Mouse (Mus musculus) lung, embryonic 14.5 days (tissue): ENCODE measurements around the gene Camk2d. TPM values are rescaled to one million over a fixed set of nuclear protein-coding genes. Genes with fewer than 3 reads are reported as not detected.

ENCODE experiments used
- ATAC-seq: fragments of 200-750 bp; cut with Nextera tagmentation; 2 replicates; pipeline ENCODE4 v1.8.0; 2017; ENCODE audit warnings: mild to moderate bottlenecking, moderate TSS enrichment, moderate library complexity; ENCODE audit not compliant: insufficient read depth
- DNase-seq: peaks from one replicate; pipeline ENCODE4 v3.0.0-alpha.2; 2015
- H3K27ac ChIP-seq: fragments of 300-500 bp; sonication (generic); 2 replicates; pipeline ENCODE4 v1.5.1; 2014; ENCODE audit warnings: low read depth, mild to moderate bottlenecking, moderate library complexity
- H3K27me3 ChIP-seq: fragments of 300-500 bp; sonication (generic); 2 replicates; pipeline ENCODE4 v1.6.1; 2014; ENCODE audit warnings: low read length, control low read depth; ENCODE audit not compliant: insufficient read depth
- H3K36me3 ChIP-seq: fragments of 300-500 bp; sonication (generic); 2 replicates; pipeline ENCODE4 v1.6.1; 2014; ENCODE audit warnings: control low read depth; ENCODE audit not compliant: insufficient read depth
- H3K4me1 ChIP-seq: fragments of 300-500 bp; sonication (generic); 2 replicates; pipeline ENCODE4 v1.6.1; 2014; ENCODE audit warnings: antibody characterized with exemption, control low read depth; ENCODE audit not compliant: insufficient read depth
- H3K4me2 ChIP-seq: fragments of 300-500 bp; sonication (generic); 2 replicates; pipeline ENCODE4 v1.6.1; 2014; ENCODE audit warnings: mild to moderate bottlenecking
- H3K4me3 ChIP-seq: fragments of 300-500 bp; sonication (generic); 2 replicates; pipeline ENCODE4 v1.5.1; 2014; ENCODE audit warnings: low read depth, low read length
- H3K9ac ChIP-seq: fragments of 300-500 bp; sonication (generic); 2 replicates; pipeline ENCODE4 v1.6.1; 2014
- H3K9me3 ChIP-seq: fragments of 300-500 bp; sonication (generic); 2 replicates; pipeline ENCODE4 v1.6.1; 2016; ENCODE audit warnings: low read depth, low read length, control low read depth
- CTCF ChIP-seq: IDR thresholded peaks from 2 replicates; pipeline ENCODE4 v1.5.1; 2016; ENCODE audit warnings: antibody characterized with exemption, low read depth
- WGBS: fragments of 180-500 bp; shearing (Covaris S2); extraction: QIAGEN DNeasy Blood & Tissue Kit; methylation state at CpG from one replicate; pipeline ENCODE4 v1.1.7; 2014; 5-methylcytosine and 5-hydroxymethylcytosine counted together
- polyA plus RNA-seq: library from polyadenylated mRNA; unstranded; fragments of >200 nt; fragmentation: Nextera tagmentation; extraction: Ambion mirVana; gene quantifications from 2 replicates; pipeline ENCODE4 v1.2.1, GENCODE M21; 2014

Camk2d gene
- polyA plus RNA-seq, 1 experiment from 2014 or later: 43.2 TPM

- Histone ChIP-seq H3K4me3 (no peak overlapping the region), H3K9ac (no peak overlapping the region), H3K4me1 (no peaks in the 10 kb centered on the region), H3K27me3 (no peaks in the 10 kb centered on the region), H3K4me2 (no peak overlapping the region), H3K27ac (no peak overlapping the region), H3K36me3 (no peaks in the 10 kb centered on the region), H3K9me3 (no peaks in the 10 kb centered on the region)
- ATAC-seq (no peak), DNase-seq (no peak)
- 94% methylated on average over 2 of the region's 2 CpGs for WGBS
- TF ChIP-seq CTCF: no peak
Measured at GRCm38 (mm10) chr3:126688516-126688915, 92.4 kb downstream of the Camk2d start.

DNA sequence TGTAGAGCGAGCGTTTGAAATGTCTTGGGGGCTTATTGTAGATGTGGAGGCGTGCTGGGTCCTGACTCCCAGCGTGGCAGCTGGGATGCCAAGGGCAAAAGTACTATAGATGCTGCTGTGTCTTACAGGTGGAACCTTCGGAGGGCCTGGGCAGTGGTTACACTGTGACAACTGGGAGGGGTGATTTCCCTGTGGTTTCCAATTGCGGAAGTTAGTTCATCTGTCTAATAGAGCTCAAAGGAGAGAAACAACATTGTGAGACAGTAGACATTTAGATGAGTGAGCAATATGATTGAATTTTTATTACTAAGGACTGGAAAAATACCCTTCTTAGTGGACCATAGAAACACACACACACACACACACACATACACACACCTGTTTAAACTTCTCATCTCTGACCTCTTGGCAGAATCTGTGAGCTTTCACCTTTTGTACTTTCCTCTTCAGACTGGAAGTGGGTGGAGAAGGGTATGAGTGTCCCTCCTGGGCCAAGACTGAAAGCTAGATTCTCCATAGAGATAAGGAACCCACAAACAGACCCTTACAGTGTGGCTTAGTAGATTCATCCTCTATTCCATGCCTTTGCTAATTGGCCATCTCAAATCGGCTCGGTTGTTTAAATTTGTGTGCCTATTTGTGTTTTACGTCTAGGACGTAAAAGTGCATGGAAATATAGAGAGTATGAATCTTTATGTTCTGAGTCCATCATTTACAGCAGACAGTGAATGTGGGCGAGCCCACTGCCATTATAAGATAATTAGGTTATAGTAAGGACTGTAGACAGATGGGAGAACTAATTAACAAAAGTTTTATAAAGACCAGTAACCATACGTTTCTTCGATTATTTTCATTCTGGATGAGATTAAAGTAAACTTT lies 94.8 kb downstream of the Camk2d start:
- DNase-seq (no peak), ATAC-seq (no peak)
- Histone ChIP-seq H3K4me1 (no peaks in the 10 kb centered on the region), H3K27me3 (no peaks in the 10 kb centered on the region), H3K9ac (no peak overlapping the region), H3K27ac (no peak overlapping the region), H3K4me3 (no peak overlapping the region), H3K9me3 (no peaks in the 10 kb centered on the region), H3K4me2 (no peak overlapping the region), H3K36me3 (no peaks in the 10 kb centered on the region)
- no peak for TF ChIP-seq CTCF
- WGBS: 79% methylated on average over 13 of the region's 13 CpGs

GRCm38 (mm10) chr3:126691565-126691964 lies 95.5 kb downstream of the Camk2d start:
- ATAC-seq (no peak), DNase-seq (no peak)
- H3K4me2 ChIP-seq: no peak overlapping the region
- 82% methylated on average over 2 of the region's 2 CpGs for WGBS
- H3K27ac ChIP-seq: no peak overlapping the region
- H3K9me3 ChIP-seq: no peaks in the 10 kb centered on the region
- H3K36me3 ChIP-seq: no peaks in the 10 kb centered on the region
- H3K4me1 ChIP-seq: no peaks in the 10 kb centered on the region
- H3K27me3 ChIP-seq: no peaks in the 10 kb centered on the region
- H3K4me3 ChIP-seq: no peak overlapping the region
- H3K9ac ChIP-seq: no peak overlapping the region
- no peak for TF ChIP-seq CTCF

DNA sequence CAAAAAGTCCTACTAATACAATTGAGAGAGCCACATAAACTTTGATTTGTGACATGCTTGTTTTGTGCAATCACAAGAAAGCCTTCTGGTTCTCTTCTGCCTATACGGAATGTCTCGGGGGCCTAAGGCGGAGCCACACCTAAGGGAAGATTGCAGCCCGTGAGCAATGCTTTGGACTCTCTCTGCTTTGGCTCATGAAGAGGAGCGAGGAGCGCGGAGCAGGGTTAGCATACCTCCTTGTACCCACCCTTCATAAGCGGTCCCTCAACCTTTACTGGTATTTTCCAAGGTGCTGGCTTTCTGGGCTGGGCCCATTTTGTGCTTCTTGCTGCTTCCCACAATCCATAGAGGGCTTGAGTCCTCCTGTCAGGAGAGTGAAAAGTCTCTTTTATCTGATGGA lies 96.7 kb downstream of the Camk2d start:
- Histone ChIP-seq H3K9me3 (no peaks in the 10 kb centered on the region), H3K27ac (peak overlapping the region; percentile 83), H3K4me1 (no peaks in the 10 kb centered on the region), H3K36me3 (no peaks in the 10 kb centered on the region), H3K27me3 (no peaks in the 10 kb centered on the region), H3K4me2 (peak overlapping the region; percentile 46), H3K9ac (no peak overlapping the region), H3K4me3 (no peak overlapping the region)
- WGBS: 35% methylated on average over 8 of the region's 8 CpGs
- TF ChIP-seq CTCF: no peak
- DNase-seq (no peak), ATAC-seq (peak; percentile 40; the same call in 1 of the 2 replicates)

DNA sequence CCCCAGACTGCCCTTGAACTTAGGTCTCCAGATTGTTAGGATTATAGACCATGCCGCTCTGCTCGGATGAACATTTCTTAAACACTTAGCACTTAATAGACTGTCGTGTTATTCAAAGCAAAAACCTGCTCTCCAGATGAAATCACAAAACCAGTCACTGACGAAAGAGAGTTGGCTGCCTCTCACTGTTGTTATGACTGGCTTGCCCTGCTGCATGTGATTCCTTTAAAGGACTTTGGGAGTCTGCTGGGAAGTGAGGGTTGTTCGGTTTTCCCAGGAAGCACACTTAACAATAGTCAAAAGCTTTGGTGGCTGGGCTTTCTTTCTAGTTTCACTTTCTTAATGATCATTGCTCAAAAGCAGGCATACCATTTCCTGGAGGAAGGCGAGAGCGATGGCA lies 97.2 kb downstream of the Camk2d start:
- no peak for TF ChIP-seq CTCF
- Histone ChIP-seq H3K36me3 (no peaks in the 10 kb centered on the region), H3K9ac (no peak overlapping the region), H3K27me3 (no peaks in the 10 kb centered on the region), H3K4me2 (peak overlapping the region; percentile 46), H3K9me3 (no peaks in the 10 kb centered on the region), H3K27ac (peak overlapping the region; percentile 83), H3K4me1 (no peaks in the 10 kb centered on the region), H3K4me3 (peak overlapping the region; percentile 14)
- peak; percentile 89 for ATAC-seq
- WGBS: 22% methylated on average over 7 of the region's 7 CpGs
- peak; percentile 84 for DNase-seq

DNA sequence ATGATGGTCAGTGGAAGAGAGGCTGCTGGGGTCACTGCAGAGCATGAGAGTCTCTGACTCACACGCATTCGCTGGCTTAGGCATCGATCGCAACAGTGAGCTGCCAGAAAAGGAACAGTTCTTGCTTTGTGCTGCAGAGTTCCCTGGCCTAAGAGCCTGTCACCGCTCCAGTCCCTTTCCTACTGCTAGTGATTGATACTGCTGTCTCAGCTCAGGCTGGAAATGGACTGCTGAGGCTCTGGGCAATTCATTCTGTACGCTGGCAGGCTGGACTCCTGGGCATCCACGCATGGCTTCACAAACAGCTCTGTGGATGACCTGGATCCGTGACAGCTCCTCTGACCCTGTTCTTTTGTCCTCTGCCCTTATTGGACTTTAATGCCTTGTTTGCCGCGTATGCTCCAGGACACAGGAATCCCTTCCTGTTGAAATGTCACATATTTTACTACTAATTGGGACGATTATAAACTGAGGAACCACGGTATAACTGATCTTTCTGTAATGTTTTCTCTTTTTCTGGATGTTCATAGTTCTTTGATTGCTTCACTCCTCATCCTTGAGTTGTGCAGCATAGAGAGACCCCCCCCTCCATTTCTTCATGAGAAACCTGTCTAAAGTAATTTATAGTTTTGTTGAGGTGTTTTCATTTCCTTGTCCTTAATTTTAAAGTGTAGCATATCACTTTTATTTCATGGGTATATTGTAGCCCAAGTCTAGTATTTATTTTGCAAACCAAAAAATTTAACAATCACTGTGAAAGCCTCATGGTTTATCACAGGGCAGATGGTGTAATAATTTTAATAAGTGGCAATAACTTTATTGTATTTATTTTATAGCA lies 99.6 kb downstream of the Camk2d start:
- WGBS: 36% methylated on average over 12 of the region's 12 CpGs
- ATAC-seq: peak; percentile 27; the same call in 1 of the 2 replicates
- H3K4me3 ChIP-seq: no peak overlapping the region
- no peaks in the 10 kb centered on the region for H3K9me3 ChIP-seq
- TF ChIP-seq CTCF: no peak
- no peaks in the 10 kb centered on the region for H3K36me3 ChIP-seq
- no peaks in the 10 kb centered on the region for H3K4me1 ChIP-seq
- no peak overlapping the region for H3K27ac ChIP-seq
- H3K4me2 ChIP-seq: peak overlapping the region; percentile 4; the same call in 1 of the 2 replicates
- peak; percentile 51 for DNase-seq
- H3K9ac ChIP-seq: no peak overlapping the region
- no peaks in the 10 kb centered on the region for H3K27me3 ChIP-seq

DNA sequence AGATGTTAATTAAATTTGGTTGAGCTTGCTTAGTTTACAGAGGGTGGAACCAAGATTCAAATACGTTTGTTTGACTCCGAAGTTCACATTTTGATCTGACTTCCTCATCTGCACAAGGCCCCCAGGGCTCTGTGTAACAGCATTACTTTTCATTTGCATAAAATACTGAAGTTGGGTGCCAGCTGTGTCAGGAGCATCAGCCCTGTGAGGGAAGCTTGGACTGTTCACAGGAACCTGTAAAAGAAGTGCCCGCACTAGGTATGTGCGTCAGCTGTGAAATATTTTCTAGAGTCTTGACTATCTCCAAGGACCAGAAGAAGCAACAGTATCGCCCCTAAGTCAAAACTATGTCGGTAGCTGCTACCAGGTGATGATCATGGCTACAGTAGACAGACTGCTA lies 100.5 kb downstream of the Camk2d start:
- Histone ChIP-seq H3K9me3 (no peaks in the 10 kb centered on the region), H3K4me3 (no peak overlapping the region), H3K4me1 (no peaks in the 10 kb centered on the region), H3K27me3 (no peaks in the 10 kb centered on the region), H3K36me3 (no peaks in the 10 kb centered on the region), H3K4me2 (no peak overlapping the region), H3K9ac (no peak overlapping the region), H3K27ac (no peak overlapping the region)
- TF ChIP-seq CTCF: no peak
- DNase-seq (no peak), ATAC-seq (no peak)
- WGBS: 92% methylated on average over 6 of the region's 6 CpGs
